Mouse (Mus musculus): ENCODE results near the gene Lin52.

The Lin52 gene

DNA sequence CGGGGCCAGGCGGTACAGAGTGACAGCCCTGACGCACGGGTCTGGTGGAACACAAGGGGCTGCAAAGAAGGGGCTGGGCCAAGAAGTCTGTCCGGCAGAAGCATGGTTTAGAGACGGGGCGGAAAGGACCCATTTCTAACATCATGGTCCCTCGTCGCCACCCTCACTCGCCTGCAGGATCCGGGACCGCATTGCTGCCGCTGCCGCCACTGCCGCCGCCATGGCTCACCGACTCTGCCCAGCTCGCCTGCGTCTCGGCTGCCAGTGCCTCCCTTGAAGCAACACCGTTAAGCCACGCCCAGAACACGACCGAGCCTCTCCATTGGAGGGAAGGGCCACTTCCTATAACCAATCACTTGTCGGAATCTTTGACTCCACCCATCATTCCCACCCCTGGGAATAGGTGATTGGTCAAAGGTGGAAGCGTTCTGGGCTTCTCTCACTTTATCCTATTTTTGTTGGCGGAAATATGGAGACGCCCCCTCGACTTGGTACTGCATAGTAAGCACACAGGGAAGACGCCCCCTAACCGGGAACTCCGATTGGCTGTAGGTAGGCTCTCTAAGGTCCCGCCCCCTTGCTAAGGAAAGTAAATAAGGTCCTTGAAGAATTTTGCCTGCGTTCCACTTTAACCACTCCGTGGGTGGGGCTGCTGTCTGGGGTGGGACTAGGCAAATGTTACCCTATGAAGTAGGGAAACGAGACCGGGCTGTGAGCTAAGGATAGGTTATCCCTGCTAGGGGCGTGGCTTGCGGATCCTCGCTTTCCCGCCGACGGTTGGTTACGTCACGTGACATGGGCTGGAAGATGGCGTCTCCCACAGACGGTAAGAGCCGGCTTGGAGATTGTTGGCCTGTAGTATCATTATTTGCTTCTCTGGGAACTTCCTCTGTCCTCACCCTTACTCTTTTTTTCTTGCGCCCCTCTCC is at the start of gene Lin52, which contains the start of gene Aldh6a1:
Lin52 (plus strand) TSS at position 705 of the 929 bp plus-strand sequence.
Aldh6a1 (minus strand) TSS at position 287 of the 929 bp plus-strand sequence.
- peak; percentile 100 for DNase-seq (ENCODE audit: low read depth)

DNA sequence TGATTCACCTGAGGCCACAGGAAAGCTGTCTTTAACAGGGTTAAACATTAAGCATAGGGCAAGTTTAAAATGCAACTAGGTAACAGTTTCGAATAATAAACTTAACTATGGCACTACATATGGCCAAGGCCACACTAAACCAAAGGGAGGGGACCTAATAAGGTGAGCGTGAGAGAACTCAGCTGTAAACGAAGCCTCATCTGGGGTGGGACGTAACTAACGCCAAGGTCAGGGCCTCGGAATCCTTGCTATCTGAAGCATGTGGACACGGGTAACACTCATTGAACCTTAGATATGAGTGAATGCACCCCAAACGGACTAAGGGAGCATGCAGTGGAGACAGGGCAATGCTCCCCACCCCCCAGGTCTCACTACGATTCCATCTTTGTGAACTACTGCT is 48.3 kb upstream of the Lin52 start:
- DNase-seq (ENCODE audit: low read depth): no peak

DNA sequence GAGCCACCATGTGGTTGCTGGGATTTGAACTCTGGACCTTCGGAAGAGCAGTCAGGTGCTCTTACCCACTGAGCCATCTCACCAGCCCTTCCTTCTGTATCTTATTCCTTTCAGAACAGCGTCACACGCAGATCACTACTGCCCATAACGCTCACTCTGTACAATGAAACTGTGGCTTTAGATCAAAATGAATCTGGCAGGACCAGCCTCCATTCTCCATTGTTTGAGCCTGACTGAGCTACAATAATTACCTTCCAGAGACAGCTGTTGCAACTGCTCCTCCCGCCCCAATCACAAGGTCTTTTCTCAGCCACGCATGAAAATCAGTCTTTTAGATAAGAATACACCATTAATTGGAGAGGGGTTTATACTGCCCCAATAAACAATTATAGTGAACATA is 46.7 kb upstream of the Lin52 start:
- no peak for DNase-seq (ENCODE audit: low read depth)

DNA sequence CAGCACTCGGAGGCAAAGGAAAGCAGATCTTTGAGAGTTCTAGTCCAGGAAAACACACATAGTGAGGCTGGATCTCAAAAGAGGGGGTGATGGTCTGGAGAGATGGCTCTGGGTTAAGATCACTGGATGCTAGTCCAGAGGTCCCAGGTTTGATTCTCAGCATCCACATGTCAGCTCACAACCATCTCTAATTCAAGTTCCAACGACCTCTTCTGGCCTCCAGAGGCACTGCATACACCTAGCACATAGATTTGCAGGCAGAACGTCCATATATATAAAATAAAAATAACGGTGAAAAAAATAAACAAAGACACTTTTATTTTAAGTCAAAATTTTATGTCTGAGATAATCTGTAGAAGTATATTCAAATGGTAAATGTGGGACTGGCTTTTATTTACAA is 44.0 kb upstream of the Lin52 start:
- no peak for DNase-seq (ENCODE audit: low read depth)

DNA sequence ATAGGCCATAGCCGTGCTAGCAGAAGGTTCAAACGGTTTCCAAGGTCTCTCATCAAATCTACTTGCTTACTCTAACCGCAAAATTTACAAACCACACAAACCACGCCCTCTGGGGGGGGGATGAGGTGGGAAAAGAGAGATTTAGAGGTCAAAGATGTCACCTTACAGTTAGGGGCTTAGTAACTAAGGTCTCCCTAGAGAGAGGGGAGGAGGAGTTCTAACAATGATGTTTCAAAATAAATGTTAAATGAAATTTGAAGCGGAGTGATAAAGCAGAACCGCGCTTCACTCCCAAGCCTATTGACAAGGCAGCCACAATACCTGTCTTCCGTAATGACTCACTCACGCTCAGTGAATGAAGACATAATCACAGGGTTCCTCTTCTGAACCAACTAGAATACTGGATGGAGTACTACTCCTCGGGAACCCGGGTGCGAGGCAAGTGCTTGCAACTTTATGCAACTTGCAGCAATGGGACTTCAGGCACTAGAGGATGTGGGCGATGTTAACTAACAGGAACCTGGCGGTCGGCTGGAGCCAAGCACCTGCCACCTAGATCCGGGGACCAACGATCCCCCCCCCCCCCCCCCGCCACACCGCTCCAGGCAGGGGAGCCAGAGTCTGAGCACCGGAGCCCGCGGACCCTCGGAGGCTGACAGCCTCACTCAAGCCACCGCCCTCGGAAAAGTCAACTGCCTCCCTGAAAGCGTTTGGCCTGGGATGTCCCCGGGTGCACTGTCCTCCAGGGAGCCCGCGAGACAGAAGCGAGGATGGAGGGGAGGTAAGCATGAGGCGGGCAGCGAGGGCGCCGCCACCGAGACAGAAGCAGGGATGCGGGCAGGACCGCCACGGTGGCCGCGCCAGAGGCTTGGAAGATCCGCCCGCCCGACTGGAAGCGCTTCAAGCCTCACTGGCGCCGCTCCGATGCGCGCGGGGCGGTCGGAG is 43.1 kb upstream of the Lin52 start:
- peak; percentile 57 for DNase-seq (ENCODE audit: low read depth)

DNA sequence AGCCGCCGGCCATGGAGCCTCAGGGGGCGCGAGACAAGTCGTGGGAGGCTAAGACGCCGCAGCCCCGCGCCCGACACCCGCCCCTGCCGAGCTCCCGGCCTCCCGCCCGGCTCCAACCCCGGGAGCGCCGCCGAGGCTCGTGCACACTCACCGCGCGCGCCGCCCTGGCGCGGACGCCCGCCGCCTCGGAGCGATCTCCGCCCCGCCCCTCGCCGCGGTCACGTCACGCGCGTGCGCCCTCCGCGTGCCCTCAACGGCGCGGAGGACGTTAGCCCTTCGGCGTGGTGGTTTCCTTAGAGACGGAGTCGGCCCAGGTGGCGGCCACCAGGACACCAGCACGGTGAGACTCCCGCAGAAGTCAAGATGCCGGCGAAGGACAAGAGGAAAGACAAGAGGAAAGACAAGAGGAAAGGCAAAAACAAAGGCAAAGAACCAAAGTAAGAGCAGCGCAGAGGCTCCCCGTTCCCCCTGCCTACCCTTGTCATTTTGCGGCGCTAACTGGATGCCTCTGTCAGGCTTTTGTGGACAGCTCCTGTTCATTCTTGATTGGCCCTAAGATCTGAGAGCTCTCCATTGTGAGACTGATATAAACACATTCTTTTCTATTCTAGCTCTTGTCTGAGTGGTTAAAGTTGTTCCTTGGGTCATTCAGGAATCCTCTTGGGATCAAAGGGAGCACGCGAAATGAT is 42.3 kb upstream of the Lin52 start, which contains the start of the genes Entpd5 and Bbof1:
Entpd5 (minus strand) TSS at position 211 of the 689 bp plus-strand sequence.
Bbof1 (plus strand) TSS at position 253 of the 689 bp plus-strand sequence.
- DNase-seq (ENCODE audit: low read depth): peak; percentile 74

DNA sequence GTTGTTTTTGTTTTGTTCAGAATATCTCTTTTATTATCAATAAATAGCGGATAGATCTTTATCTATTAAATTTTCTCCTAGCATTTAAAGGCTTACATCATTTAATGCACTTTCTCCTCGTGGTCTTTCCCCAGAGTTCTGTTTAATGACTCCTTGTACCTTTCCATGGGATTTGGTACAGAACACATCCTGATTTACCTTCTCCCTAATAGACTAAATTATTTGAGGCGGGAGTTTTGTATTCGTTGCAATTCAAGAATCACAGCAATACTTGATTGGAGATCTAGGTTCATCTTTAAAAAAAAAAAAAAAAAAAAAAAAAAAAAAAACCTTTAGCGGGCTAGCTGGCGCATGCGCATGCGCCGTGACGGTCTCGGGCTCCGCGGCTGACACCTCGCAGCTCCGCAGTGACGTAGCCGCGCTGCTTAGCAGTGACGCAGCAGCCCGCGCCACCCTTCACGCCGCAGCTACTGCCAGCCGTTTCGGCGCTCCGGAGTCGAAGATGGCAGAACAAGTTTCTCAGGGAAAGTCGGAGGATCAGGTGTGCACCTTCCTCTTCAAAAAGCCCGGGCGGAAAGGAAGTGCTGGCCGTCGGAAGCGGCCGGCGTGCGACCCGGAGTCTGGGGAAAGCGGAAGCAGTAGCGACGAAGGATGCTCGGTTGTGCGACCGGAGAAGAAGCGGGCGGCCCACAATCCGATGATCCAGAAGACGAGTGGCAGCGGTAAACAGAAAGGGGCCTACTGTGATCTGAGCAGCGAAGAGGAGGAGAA is 34.2 kb upstream of the Lin52 start, which contains the start of gene Rnf113a2:
Rnf113a2 (plus strand) TSS at position 363 of the 771 bp plus-strand sequence.
- peak; percentile 74 for DNase-seq (ENCODE audit: low read depth)

DNA sequence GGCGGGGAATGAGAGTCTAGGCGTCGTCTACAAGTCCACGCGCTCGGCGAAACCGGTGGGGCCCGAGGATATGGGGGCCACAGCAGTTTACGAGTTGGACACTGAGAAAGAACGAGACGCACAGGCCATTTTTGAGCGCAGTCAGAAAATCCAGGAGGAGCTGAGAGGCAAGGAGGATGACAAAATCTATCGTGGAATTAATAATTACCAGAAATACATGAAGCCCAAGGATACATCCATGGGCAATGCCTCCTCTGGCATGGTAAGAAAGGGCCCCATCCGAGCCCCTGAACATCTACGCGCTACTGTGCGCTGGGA is 33.7 kb upstream of the Lin52 start:
- DNase-seq (ENCODE audit: low read depth): no peak

DNA sequence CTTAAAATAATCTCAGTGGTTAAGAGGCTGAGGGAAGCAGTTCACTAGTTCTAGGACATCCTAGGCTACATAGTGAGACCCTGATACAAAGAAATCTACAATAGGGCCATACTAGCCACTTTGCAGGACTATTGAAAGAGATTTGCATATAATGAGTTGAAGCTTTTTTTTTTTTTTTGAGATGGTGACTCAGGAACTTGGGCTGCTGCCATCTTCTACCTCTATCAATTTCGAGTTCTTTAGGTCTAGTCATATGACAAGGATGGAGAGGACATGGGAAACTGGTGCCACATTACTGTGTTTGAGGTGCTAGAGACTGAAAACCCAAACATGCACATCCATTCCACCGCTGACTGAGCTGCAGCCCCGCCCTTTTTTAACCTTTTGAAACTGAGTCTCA is 27.2 kb upstream of the Lin52 start:
- no peak for DNase-seq (ENCODE audit: low read depth)

DNA sequence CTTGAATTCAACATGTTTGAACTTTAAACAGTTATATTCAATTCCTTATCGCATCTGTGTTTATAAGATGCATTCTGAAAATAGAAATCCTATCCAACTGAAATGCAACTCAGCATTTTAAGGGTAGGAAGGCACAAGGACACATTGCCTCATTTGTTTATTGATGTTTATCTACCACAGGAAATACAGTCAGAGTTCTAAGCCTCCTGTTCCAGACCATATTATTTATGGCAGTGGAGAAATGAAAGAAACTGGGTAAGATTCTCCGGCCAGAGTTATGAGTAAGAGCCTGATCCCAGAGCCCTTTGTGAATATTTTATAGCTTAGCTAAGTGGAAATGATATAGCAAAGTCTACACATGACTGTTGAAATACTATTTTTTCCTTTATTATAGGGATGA is 21.4 kb upstream of the Lin52 start:
- no peak for DNase-seq (ENCODE audit: low read depth)

DNA sequence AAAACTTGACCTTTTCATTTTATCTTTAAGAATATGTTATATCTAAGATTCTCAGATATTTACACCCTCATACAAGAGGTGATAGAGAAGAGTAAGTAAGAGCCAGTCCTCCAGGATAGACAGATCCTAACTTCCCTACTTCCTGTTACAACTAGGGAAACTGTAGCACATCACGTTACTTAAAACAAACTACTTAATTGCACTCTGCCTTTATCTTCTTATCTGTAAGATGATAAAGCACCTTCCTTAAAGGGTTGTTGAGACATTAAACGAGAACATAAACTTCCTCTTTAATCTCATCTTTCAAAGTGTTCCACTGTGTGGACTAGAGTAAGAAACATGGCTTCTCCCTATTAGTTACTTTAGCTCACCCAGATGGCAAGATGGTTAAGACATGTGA is 12.5 kb upstream of the Lin52 start:
- DNase-seq (ENCODE audit: low read depth): no peak

DNA sequence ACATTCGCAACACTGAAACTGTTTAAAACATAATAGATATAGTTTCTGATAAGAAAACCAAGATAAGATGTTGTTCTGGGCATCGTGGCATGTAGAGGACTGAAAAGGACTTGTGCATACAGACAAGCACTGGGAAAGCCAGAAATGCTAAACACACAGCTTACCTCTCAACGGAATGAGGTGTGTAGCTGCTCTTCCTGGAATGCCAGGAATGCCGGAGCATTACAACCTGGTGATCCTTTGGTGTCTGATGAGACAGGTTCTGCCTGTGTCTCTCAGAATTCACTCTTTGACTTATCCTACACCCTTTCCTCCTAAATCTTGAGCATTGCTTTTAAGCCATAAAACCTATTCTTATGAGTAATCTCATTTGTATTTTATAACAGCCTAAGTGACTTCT is 8.7 kb upstream of the Lin52 start:
- no peak for DNase-seq (ENCODE audit: low read depth)

DNA sequence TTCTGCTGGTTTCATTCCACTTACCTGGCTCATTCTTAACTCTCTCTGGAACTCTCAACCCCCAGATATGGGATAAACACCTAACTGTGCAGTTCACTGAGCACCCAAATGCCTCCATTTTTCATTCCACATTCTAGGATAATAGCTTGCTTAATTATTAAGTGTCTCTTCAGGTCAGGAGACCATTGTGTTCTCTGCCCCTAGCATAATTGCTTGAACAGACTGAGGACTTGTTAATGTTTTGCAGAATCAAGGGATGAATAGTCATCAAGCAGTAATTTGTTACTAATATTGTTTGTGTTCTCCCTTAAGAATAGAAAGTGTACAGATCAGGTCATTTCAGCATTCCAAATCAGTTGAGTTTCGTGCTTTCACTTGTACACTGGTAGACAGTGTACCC is 3.8 kb upstream of the Lin52 start:
- DNase-seq (ENCODE audit: low read depth): no peak

DNA sequence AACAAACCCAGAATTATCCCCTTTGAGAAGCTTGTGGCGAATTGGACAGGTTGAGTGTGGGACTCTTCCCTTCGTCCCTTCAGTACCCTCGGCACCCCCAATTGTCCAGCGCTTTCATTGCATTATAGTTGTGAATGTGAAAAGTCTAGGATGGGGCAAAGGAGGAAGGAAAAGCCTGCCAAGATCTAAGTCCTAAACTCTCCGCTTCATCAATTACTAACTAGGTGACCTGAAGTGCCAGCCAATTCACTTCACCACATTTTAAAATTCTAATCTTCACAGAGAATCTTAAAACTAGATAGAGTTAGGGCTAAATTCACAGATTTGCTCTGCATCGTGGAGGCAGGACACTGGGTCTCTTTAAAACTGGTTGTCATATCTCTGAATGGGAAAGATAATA is 3.0 kb upstream of the Lin52 start:
- DNase-seq (ENCODE audit: low read depth): no peak

DNA sequence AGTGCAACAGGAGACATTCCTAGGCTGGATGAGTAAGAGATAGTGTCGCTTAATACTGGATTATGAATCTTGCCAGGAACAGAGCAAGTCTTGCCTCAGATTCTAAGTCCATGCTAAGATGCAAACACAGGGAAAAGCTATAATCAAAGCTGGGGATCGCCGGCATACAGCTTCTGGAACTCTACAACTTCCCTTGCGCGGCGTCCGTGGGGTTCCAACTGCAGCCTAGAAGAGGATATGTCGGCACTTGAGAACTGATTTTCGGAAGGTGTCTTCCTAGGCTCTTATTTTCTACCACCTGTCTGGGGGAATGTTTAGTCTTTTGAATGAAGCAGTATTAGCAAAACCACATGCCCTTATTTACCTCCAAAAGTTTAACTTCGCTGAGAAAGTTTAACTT is 1.3 kb upstream of the Lin52 start:
- no peak for DNase-seq (ENCODE audit: low read depth)

DNA sequence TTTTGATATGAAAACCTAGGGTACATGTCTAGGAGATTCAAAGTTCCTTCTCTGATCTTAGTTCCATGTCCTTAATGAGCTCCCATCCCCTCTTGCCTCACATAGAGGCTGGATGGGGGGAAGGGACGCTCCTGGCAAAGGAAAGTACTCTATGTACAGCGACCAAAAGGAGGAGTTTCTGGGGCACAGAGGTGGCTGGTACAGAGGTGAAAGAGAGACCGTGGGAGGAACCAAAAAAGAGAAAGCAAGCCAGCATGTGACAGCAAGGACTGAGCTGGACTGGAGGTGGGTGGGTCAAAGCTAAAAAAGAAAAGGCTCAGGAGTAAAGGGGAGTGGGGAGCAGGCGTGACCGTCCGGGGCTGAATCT is 888 bp upstream of the Lin52 start:
- DNase-seq (ENCODE audit: low read depth): peak; percentile 20

DNA sequence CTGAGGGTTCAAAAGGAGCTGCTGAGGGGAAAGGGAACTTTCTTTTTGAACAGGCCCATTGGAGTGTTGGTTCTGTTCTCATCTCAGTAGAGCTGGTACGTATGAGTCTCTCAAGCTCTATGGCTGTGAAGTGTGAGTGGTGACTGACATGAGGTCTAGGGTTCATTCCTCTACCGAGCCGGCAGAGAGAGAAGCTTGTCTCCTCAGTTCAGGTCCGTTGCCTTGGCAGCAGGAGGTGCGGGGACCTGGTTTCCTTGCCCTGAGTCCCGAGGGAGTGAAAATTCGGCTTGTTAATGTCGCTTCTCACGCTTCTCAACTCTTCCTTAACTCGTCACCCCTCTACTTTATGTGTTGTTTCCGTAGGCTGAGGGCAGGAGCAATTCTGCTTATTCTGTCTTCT is 579 bp downstream of the Lin52 start:
- peak; percentile 29 for DNase-seq (ENCODE audit: low read depth)

DNA sequence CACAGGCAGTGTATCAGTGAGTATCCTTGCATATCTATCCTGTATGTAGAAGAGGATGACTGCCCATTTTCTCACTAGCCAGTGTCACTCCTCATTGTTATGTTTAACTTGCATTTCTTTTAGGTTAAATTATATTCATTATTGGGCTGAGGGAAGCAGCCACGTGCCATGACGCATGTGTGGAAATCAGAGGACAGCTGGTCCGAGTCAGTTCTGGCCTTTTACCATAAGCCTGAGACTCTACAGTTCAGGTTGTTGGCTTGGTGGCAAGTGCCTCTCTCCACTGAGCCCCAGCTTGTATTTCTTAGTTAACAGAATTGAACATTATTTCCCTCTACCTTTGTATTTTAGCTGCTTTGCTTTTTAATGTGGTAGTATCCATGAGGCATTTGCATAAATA is 5.7 kb downstream of the Lin52 start:
- no peak for DNase-seq (ENCODE audit: low read depth)

DNA sequence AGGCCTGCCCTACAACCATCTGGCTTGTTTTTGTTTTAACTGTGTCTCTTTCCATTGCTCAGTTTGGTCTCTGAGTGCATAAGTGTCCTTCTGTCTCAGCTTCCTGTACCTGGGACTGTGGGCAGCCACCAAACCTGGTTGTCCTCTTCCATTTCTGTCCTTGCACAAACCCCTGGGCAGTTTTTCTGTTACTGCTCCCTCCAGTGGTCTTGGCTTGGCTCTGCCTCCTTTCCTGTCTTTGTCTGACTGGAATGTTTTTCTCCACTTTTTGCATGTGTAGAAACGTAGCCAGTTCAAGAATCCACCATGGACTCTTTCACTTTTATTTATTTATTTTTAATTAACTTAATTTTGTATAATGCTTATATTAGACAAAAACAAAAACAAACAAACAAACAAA is 8.6 kb downstream of the Lin52 start:
- DNase-seq (ENCODE audit: low read depth): no peak

DNA sequence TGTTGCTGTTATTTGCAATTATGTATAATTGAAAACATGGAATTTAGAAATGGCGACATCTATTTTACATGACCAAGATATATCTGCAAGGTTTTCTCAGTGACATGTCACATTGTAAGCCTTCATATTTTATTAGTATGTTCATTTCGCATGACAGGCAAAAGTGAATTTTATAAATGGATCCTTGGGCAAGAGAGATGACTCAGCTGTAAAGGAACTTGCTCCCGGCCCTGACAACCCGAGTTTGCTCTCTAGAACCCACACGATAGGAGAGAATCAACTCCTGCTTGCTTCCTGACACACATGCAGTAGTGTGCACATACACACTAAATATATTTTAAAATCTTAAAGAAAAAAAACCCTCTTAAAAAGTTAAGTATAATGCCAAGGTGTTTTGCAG is 10.2 kb downstream of the Lin52 start:
- no peak for DNase-seq (ENCODE audit: low read depth)

DNA sequence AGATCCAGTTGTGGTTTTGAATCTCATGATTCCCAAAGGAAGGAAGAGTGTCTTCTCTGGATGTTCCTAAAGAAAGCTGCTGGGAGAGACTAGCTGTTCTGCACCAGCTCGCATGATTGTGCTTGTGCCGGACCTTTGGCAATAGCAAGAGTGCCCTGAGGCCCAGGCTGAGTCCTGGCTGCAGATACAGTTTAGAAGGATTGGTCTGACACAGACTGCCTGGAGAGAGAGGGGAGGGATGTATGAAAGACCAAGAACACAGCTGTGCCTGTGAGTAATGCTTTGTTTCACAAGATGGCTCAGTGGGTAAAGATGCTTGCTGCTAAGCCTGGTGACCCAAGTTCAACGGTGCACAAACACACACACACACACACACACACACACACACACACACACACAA is 11.6 kb downstream of the Lin52 start:
- no peak for DNase-seq (ENCODE audit: low read depth)
